Mouse (Mus musculus) E14TG2a.4 (cell line): Measurements from ENCODE around the gene Pom121l2.
A peak's percentile ranks its signal among the peaks of the same experiment; 100 is the strongest.

Experiments used
- H3K27me3 ChIP-seq: 2 replicates; pipeline ENCODE4 v1.6.1; 2014; ENCODE audit warnings: low read length, control low read depth; ENCODE audit not compliant: insufficient read depth
- H3K36me3 ChIP-seq: 2 replicates; pipeline ENCODE4 v1.6.1; 2014; ENCODE audit warnings: low read length, control low read depth; ENCODE audit not compliant: insufficient read depth
- H3K4me1 ChIP-seq: replicated peaks from 2 replicates; pipeline ENCODE4 v1.6.1; 2014; ENCODE audit warnings: low read depth, low read length, control low read depth
- H3K4me3 ChIP-seq: replicated peaks from 2 replicates; pipeline ENCODE4 v1.5.1; 2014; ENCODE audit warnings: mild to moderate bottlenecking, low read length
- H3K9me3 ChIP-seq: 2 replicates; pipeline ENCODE4 v1.6.1; 2014; ENCODE audit warnings: low read length, control low read depth
- CTCF ChIP-seq: conservative IDR thresholded peaks from 2 replicates; pipeline ENCODE4 v1.5.1; 2014; ENCODE audit warnings: low read length
- NANOG ChIP-seq: IDR thresholded peaks from 2 replicates; pipeline ENCODE4 v1.6.1; 2014; ENCODE audit warnings: borderline replicate concordance, low read length, mixed read lengths
- POU5F1 ChIP-seq: IDR thresholded peaks from 2 replicates; pipeline ENCODE4 v1.6.1; 2014; ENCODE audit warnings: low read length, borderline replicate concordance

Gene Pom121l2

DNA sequence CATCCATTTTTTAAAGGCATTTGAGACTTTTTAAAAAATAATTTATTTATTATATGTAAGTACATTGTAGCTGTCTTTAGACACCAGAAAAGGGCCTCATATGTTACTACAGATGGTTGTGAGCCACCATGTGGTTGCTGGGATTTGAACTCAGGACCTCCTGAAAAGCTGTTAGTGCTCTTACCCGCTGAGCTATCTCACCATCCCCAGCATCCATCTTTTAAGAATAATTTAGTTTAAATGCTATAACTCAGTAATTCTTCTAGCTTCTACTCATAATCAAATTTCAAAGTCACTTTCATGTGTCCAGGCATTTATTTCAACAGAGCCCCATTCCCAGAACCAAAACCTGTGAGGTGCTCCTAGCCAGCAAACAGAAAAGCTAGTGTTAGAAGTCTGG is 37.4 kb upstream of the Pom121l2 start:
- TF ChIP-seq CTCF (no peak), NANOG (no peak), POU5F1 (no peak)
- Histone ChIP-seq H3K4me1 (peaks cover 21% of the 10 kb centered on the region), H3K36me3 (peaks cover 7% of the 10 kb centered on the region; the same call in 1 of the 2 replicates), H3K9me3 (no peaks in the 10 kb centered on the region), H3K27me3 (no peaks in the 10 kb centered on the region), H3K4me3 (no peak overlapping the region)

DNA sequence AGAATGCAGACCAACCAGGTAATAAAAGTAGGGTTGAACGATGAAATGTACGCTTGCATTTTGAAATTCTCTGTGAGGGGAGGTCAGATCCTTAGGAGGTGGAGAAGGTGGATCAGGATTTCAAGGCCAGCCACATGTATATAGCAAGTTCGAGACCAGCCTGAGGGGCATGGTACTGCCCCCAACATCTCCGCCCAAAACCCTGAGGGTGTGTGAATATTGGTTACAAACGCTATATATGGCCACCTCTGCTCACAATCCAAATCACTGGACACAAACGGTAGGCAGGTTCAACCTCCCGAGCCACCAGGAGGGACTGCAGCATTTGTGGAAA is 36.4 kb upstream of the Pom121l2 start:
- Histone ChIP-seq H3K4me1 (peaks cover 21% of the 10 kb centered on the region), H3K9me3 (no peaks in the 10 kb centered on the region), H3K36me3 (peaks cover 17% of the 10 kb centered on the region), H3K4me3 (peak overlapping the region; percentile 92), H3K27me3 (no peaks in the 10 kb centered on the region)
- TF ChIP-seq NANOG = no peak
- TF ChIP-seq CTCF = no peak
- no peak for TF ChIP-seq POU5F1

DNA sequence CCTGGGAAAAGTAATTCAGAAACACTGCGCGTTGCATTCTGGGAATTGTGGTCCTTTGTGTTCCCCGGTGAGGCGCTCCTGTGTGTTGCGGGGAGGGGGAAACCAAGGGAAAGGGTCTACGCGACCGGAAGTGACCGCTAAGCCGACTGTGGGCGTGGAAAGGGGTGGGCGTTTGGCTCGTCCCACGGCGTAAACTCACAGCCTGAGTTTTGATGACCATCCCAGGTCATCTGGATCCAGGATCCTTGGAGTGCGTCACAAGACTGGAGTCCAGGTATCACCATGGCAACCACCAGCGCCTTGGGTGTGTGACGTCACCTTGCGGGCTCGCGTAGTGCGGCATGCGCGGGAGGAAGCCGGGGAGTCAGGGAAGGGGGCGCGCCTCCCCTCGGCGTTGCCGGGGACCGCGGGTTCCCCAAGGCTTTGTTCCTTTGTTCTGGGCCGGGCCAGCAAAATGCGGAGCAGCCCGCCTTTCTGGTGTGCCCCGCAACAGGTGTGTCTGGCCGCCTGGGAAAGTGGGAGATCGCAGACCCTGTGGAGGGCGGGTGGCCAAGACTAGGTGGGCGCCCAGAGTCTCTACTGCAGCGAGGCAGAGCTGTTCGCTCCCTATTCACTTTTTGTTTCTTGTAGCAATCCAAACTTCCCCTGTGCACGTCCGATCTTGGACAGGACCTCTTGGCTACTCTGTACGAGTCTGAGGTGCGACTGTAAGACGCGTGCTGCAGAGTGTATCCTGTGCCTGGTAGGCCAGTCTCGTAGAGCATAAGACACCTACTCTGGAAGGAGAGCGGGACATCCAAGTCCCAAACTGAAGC is 35.9 kb upstream of the Pom121l2 start, which contains the start of gene Zfp184:
Zfp184 (plus strand) TSS at position 169 of the 815 bp plus-strand sequence.
- Histone ChIP-seq H3K4me3 (peak within 1 kb of the TSS; percentile 92), H3K4me1 (peaks cover 21% of the 10 kb centered on the region), H3K36me3 (peaks cover 22% of the 10 kb centered on the region), H3K9me3 (no peaks in the 10 kb centered on the region), H3K27me3 (no peaks in the 10 kb centered on the region)
- no peak for TF ChIP-seq POU5F1
- no peak for TF ChIP-seq NANOG
- no peak for TF ChIP-seq CTCF

DNA sequence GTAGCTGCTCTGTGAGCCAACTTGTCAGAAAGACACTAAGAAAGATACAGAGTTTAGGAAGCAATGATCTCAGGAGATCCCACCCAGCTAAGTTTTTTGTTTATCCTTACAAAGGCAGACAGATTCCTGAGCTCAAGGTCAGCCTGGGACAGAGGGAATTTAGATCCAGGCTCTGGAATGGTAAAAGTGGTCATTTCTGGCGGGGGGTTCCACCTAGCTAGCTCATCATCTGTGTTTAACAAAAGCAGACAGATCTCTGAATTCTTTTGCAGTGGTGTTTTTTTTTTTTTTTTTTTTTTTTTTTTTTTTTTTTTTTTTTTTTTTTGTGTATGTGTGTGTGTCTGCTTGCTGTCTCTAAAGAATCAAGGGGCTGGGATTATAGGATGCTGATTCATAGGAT is 11.7 kb upstream of the Pom121l2 start:
- Histone ChIP-seq H3K4me3 (no peak overlapping the region), H3K27me3 (no peaks in the 10 kb centered on the region), H3K9me3 (no peaks in the 10 kb centered on the region), H3K4me1 (peaks cover 41% of the 10 kb centered on the region), H3K36me3 (no peaks in the 10 kb centered on the region)
- no peak for TF ChIP-seq CTCF
- TF ChIP-seq POU5F1 = no peak
- TF ChIP-seq NANOG = no peak

DNA sequence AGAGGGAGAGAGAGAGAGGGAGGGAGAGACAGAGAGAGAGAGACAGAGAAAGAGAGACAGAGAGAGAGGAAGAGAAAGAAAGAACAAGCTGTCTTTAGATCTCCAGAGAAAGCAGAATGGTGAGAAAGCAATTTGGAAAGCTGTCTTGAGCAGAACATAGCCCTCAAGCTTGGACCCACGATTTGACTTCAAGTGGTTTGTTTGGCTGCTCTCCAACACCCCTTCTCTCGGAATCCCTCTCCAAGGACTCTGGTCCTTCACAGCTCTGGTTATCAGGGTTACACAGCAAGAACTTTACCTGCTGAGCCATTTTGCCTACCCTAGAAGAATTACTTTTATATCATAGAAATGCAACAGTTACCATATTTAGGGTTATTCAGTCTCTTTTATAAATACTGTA is 11.2 kb upstream of the Pom121l2 start:
- TF ChIP-seq CTCF (no peak), POU5F1 (no peak), NANOG (no peak)
- Histone ChIP-seq H3K9me3 (no peaks in the 10 kb centered on the region), H3K36me3 (no peaks in the 10 kb centered on the region), H3K4me3 (no peak overlapping the region), H3K4me1 (peaks cover 41% of the 10 kb centered on the region), H3K27me3 (no peaks in the 10 kb centered on the region)

DNA sequence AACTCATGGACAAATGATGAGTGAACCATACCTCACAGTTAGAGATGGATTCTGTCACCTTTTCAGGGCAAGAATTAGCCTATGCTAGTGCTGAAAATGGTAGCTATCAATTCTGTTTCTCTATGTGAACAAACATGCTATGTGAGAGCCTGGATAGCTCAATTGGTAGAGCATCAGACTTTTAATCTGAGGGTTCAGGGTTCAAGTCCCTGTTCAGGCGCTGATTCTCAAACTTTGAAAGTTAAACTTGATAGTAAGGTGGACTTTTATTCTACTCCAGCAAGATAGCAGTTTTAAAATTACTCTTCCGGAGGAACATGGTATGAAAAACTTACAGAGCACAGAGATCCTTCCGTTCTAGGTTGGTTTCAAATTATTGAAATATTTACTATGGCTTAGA is 9.4 kb upstream of the Pom121l2 start:
- Histone ChIP-seq H3K4me3 (no peak overlapping the region), H3K9me3 (no peaks in the 10 kb centered on the region), H3K4me1 (peaks cover 53% of the 10 kb centered on the region), H3K27me3 (no peaks in the 10 kb centered on the region), H3K36me3 (no peaks in the 10 kb centered on the region)
- TF ChIP-seq NANOG = no peak
- no peak for TF ChIP-seq POU5F1
- no peak for TF ChIP-seq CTCF

DNA sequence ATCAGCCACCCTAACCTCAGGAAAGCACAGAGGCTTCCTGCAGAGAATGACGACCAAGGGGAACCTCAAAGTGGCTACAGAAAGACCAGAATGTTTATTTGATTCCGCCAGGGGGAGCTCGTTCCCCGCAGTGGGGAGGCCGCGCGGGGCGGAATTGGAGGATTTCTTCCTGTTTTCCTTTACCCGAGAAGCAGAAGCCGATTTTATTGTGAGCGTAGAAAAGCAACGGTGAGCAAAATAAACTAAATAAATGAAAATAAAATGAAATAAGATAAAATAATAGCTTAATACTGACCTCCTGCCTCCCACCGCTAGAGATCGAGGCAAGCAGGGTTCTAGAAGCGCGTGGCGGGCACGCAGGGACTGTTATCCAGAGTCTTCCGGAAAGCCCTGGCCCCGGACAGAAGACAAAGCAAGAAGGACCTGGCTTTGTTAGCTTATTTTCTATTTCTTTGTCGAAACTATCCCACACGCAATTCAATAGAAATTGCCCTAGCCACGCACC is 6.7 kb upstream of the Pom121l2 start:
- H3K9me3 ChIP-seq = no peaks in the 10 kb centered on the region
- peak overlapping the region; percentile 84 for H3K4me3 ChIP-seq
- H3K27me3 ChIP-seq = peaks cover 3% of the 10 kb centered on the region
- no peak for TF ChIP-seq NANOG
- TF ChIP-seq CTCF = peak; percentile 74
- H3K36me3 ChIP-seq = no peaks in the 10 kb centered on the region
- H3K4me1 ChIP-seq = peaks cover 53% of the 10 kb centered on the region

DNA sequence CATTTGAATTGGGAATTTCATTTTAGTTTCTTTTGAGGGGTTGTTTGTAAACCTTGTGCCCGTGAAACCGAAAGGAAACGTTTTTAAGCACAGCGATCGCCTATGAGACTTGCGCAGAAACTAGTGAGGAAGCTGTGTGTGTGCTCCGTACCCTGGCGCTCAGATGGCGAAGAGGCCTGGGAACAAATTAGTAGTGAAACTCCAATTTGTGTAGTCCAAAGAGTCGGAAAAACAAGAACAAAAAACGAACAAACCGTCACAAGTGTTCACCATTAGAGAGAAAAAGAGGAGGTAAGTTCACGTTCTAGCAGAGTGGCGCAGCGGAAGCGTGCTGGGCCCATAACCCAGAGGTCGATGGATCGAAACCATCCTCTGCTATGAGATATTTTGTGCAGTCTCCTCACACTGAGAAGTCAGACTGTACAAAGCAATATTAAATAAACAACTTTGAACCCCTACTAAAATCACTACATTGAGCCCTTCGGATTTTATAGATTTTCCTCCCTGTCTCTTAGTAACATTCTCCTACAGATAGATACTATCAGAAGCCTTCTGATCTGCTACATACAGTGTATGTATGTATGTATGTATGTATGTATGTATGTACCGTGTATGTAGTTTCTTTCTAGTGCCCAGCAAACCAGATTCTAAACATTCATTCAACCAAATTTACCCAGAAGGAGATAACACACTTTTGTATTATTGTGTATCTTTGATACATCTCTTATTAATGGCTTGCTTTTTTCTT is 6.1 kb upstream of the Pom121l2 start:
- TF ChIP-seq NANOG (no peak), CTCF (no peak)
- Histone ChIP-seq H3K4me3 (peak overlapping the region; percentile 84), H3K36me3 (no peaks in the 10 kb centered on the region), H3K27me3 (peaks cover 9% of the 10 kb centered on the region), H3K4me1 (peaks cover 47% of the 10 kb centered on the region), H3K9me3 (no peaks in the 10 kb centered on the region)
